Mouse (Mus musculus): Measurements from ENCODE around the gene Polr1b.

Polr1b gene

DNA sequence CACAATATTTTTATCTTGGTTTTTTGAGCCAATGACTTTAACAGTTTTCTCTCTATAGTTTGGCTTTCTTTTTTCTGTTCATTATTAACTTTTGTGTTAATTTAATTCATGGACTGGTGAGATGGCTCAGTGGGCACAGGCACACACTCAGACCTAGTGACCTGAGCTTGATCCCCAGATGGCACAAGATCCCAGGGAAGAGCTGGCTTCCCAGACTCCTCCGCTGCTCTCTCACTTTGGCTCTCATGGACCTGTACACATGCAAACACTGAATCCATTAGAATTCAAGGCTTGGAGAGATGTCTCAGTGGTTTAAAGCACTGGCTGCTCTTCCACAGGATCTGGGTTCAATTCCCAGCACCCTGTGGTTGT is 15.6 kb downstream of the Polr1b start:
- no peak for DNase-seq (ENCODE audit: low spot score in 2 of 2)

- DNase-seq (ENCODE audit: low spot score in 2 of 2), result no peak
These were observed 17.3 kb downstream of the Polr1b start for GRCm38 (mm10) chr2:129118061-129118460.

GRCm38 (mm10) chr2:129121986-129122385 is 21.2 kb downstream of the Polr1b start:
- DNase-seq (ENCODE audit: low spot score in 2 of 2), result no peak

DNA sequence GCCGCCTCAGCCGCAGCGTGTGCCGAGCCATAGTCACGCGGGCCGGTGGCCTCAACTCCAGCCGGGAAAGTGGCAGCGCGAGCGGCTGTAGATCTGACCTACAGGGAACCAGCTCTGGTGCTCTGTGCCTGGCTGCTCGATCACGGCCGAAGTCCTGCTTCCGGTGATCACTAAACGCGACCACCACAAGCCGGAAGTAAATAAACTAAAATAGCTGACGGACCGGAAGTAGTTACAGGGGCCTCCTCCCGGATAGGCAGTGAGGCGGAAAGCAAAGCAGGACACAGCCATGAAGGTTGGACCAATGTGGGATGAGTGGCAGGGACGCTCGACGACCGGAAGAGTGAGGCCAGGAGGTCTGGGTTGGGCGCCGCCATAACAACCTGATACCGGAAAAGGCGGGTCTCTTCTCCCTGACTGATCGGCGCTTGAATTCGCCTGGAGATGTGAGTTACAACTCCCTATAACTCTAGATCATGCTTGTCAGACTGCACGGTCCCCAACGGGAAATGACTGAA is 28.7 kb downstream of the Polr1b start, which contains the start of gene Chchd5:
Gene Chchd5, plus strand, starts transcription at position 289 of the 518 bp plus-strand sequence.
- DNase-seq (ENCODE audit: low spot score in 2 of 2), result peak; percentile 68 to 72

- peak; percentile 81 to 84 for DNase-seq (ENCODE audit: low spot score in 2 of 2)
These were observed 29.3 kb downstream of the Polr1b start for GRCm38 (mm10) chr2:129129987-129130545.

- peak; percentile 31 to 35 for DNase-seq (ENCODE audit: low spot score in 2 of 2)
These were observed 30.0 kb downstream of the Polr1b start for GRCm38 (mm10) chr2:129130776-129131175.

DNA sequence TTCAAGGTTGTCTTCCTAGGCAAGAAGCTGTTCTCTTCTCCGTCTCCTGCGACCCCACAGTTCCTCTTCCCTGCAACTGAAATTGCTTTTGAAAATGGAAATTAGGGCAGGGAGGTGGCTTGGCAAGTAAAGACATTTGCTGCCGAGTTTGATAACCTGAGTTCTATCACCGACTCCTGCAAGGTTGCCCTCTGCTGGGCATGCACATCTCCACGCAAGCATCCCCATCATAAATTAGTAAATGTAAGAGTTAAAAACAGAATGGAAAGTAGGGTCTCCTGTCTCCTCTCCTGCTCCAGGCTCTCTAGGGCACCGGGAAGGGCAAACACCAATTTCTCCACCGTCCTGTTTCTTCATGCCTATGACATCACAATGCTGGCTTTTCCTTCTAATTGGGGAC is 31.4 kb downstream of the Polr1b start:
- DNase-seq (ENCODE audit: low spot score in 2 of 2), result peak; percentile 16 to 27

DNA sequence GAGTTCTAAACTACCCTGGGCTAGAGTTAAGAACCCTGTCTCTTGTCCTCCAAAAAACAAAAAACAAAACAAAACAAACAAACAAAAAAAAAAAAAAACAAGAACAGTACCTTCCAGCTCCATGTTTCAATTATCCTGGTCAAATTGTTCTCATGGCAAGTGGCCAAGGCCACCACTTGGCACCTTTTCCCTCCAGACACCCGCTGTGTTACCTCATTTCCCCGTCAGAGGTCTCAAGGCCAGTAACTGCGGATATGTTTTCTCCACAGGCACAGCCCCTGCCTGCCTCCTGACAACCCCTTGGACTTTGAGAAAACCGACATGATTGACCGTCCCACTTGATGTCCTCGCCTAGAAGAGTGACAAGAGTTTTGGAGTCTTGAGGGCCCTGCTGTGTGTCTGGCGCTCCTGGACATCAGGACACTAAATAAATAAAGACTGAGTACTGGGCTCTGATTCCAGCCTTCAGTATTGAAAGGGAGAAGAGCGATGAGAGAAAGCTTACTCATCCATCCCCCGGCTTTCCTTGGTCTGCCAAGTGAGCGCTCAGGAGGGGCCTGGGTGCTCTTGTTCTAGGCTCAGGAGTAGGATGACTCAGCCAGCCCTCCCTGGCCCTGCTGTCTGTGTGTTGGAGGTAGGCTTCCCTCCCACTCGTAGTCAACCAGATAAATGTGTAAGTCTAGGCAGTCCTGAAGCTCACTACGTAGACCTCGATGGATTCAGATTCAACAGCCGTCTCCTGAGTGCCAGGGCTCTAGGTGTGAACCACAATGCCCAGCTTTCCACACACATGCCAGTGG is 32.4 kb downstream of the Polr1b start:
- DNase-seq (ENCODE audit: low spot score in 2 of 2), result no peak

GRCm38 (mm10) chr2:129139906-129140305 is 39.1 kb downstream of the Polr1b start:
- no peak for DNase-seq (ENCODE audit: low spot score in 2 of 2)

- no peak for DNase-seq (ENCODE audit: low spot score in 2 of 2)
These were observed 48.0 kb downstream of the Polr1b start for GRCm38 (mm10) chr2:129148836-129149235.

- no peak for DNase-seq (ENCODE audit: low spot score in 2 of 2)
These were observed 49.6 kb downstream of the Polr1b start for GRCm38 (mm10) chr2:129150386-129150785.

DNA sequence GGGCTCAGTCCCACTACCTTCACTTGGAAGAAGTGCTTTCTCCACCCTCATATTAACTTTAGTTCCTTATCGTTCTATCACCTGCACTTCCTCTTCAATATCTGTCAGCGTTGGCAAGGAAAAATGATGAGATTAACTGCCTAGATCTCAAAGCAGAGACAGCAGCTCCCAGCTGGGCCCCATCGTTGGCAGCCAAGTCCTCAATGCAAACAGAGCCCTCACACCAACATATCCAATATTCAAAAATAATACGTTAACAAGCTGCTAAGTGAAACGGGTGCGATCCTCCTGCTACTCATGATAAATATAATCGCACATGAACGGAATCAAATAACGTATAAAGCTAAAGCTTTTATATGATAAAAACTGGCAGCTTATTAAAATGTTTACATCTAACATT is 50.3 kb downstream of the Polr1b start:
- DNase-seq (ENCODE audit: low spot score in 2 of 2), result no peak

DNA sequence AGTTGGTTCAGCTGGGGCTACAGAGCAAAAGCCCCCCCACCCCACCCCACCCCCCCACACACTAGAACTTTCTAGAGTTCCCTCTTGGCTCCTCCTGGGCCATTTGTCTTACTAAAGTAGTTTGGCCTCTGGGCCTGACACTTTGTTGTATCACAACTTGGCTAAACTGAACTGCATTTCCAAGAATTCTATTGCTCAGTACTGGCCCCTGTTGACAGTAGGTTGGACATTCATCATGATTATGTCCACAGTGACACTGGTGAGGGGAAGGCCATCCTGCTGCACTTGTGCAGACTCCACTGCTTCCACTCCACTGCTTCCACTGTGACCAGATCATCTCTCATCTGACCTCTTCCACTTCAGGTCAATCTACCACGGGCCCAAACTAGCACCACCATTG is 52.0 kb downstream of the Polr1b start:
- DNase-seq (ENCODE audit: low spot score in 2 of 2), result no peak

DNA sequence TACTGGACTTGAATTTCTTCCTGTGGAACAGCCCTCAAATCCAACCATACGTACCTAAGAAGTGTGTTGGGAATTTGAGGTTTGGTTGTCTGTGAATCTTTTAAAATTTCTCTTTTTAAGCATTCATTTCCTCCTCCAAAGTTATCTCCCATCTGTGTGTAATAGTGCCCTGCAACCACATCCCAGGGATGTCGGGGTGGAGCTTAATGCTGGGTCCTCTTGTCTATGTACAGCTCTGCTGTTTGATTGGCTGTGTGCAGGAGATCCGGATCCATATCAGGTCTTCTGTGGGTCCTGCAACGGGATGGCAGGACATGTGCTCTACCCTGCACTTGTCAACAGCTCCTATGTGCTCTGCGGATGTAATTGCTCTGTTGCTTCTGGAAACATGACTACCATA is 64.0 kb downstream of the Polr1b start:
- no peak for DNase-seq (ENCODE audit: low spot score in 2 of 2)

DNA sequence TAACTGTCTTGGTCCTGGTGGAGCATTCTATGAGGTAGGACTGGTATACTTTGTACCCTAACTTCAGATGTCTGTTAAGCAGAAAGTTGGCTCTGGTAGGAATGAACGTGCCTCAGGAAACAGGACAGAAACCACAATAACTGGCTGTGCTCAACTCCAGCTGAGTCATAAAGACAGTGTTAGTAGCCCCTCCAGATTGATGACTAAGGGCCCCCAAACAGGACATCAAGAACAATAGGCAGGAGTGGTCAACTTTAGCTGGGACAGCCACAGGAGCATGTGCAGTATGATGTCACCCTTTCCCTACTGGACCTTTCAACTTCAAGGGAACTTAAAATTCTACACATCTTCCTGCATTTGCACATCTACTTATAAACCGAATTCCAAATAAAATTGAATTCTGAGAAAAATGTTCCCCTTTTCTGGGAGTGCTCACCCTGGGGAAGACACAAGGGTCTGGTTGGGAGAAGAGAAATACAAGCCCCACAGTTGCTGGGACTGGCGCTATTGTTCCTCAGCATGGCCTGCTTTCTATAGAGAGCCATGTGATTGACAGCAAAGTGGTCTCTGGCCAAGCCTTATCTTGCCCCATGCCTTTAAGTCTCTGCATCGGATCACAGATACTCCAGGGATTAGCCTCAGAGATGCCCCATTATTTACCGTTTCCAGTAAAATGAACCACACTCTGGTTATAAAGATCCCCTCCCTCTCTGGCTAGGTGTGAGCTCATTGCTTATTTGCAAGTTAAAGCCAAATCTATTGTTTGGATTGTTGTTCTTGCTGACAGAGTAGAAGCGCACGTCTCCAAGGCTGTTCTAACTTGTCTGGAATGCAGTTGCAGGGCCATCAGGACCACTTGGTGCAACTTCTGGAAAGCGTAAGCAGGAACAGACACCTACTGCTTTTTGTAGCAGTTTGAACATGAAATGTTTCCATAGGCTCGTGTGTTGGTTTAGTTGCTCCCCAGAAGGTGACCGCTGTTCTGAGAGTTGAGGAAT is 66.0 kb downstream of the Polr1b start:
- no peak for DNase-seq (ENCODE audit: low spot score in 2 of 2)

DNA sequence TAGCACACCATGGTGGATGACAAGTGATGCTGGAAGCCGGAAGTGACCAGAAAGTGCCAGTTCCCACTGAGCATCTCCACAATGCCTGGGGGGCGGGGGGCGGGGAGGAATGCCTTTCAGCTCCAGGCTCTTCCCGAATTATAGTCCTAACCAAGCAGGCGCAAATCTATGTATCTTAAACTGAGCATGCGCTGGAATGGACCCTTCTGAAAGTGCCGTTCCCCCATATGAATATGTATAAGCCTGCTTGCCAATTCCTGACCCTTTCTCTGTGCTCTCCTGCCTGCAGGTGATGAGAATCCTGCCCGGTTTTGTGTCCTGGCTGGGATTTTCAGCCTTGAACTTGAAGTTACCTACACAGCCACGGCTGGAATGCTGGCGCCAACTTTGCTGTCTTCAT is 72.6 kb downstream of the Polr1b start:
- no peak for DNase-seq (ENCODE audit: low spot score in 2 of 2)

DNA sequence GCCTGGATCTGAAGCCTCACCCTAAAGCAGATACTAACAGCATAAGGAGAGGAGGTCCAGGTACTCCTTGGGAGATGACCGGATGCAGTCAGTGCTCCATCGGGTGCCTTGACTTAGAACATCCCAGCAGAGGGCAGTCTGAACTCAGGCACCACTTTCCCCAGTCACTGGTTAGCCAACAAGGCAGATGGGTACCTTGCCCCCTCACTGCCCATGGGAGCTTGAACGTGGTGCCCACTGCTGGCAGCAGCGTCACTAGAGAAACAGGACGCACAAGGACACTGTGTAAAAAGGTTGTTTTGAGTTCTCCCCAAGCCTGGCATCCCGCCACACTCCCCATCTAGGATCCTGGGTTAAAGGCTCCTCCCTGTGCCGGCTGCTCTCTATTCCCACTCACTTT is 73.7 kb downstream of the Polr1b start:
- peak; percentile 36 to 65 for DNase-seq (ENCODE audit: low spot score in 2 of 2)

- DNase-seq (ENCODE audit: low spot score in 2 of 2), result no peak
These were observed 74.8 kb downstream of the Polr1b start for GRCm38 (mm10) chr2:129175636-129176035.

All from thymus, postnatal 10 days (tissue).